Mouse (Mus musculus) kidney, adult 2 months (tissue): Measurements from ENCODE around the gene Gm44503. TPM values are rescaled to one million over a fixed set of nuclear protein-coding genes. Genes with fewer than 3 reads are reported as not detected.

Experiments
- DNase-seq: peaks from one replicate; pipeline ENCODE4 v3.0.0; 2021
- H3K27ac ChIP-seq: fragments of 200-500 bp; 2 replicates; pipeline ENCODE4 v1.5.1; 2012; ENCODE audit warnings: low read depth, low read length, control low read depth, inconsistent platforms; ENCODE audit not compliant: insufficient read depth
- H3K27me3 ChIP-seq: fragments of 200-500 bp; replicated peaks from 2 replicates; pipeline ENCODE4 v1.6.1; 2012; ENCODE audit warnings: mild to moderate bottlenecking, moderate library complexity, low read length, inconsistent platforms; ENCODE audit not compliant: control insufficient read depth, insufficient read depth
- H3K36me3 ChIP-seq: fragments of 200-500 bp; 2 replicates; pipeline ENCODE4 v1.6.1; 2012; ENCODE audit warnings: mild to moderate bottlenecking, moderate library complexity, low read length, inconsistent platforms; ENCODE audit not compliant: control insufficient read depth, insufficient read depth
- H3K4me1 ChIP-seq: fragments of 200-500 bp; 2 replicates; pipeline ENCODE4 v1.6.1; 2011; ENCODE audit warnings: low read length; ENCODE audit not compliant: control insufficient read depth, insufficient read depth
- H3K4me3 ChIP-seq: fragments of 200-500 bp; 2 replicates; pipeline ENCODE4 v1.5.1; 2011; ENCODE audit warnings: mild to moderate bottlenecking, low read depth, low read length, control low read depth; ENCODE audit not compliant: insufficient read depth
- CTCF ChIP-seq: fragments of 200-500 bp; conservative IDR thresholded peaks from 2 replicates; pipeline ENCODE4 v1.5.1; 2011; ENCODE audit warnings: low read depth, mild to moderate bottlenecking, control low read depth, low read length, moderate library complexity, mixed read lengths; ENCODE audit not compliant: insufficient read depth, insufficient read length
- POLR2A ChIP-seq: fragments of 200-500 bp; IDR thresholded peaks from one replicate; pipeline ENCODE4 v1.6.1; 2011; ENCODE audit warnings: low read depth, low read length, control low read depth
- WGBS: fragments of 180-500 bp; shearing (Covaris S2); methylation state at CpG from one replicate; pipeline ENCODE4 v1.1.7; 2018; 5-methylcytosine and 5-hydroxymethylcytosine counted together
- polyA plus RNA-seq: library from polyadenylated mRNA; depleted of rRNA; stranded (reverse); fragments of >200 nt; gene quantifications from 2 replicates; pipeline ENCODE4 v1.2.3, GENCODE M21; 2012

Gene Gm44503
- polyA plus RNA-seq, 1 experiment: not detected

DNA sequence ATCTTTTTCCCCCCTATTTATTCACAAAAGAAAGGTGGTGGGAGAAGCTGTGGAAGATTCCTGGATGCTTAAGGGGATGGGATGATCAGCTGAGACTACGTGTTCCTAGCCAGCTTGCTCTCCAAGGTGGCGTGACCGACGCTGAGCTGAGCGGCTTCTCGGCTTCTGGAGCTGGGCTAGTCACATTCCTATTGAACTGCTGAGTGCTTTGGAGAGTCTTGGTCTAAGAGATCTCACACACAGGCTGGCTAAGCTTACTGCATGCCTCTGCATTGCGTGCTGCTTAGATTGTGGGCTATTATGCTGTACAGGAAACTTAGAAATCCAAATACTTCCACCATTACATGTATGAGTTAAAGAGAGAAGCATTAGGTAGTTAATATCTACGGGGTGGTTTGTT, 45.4 kb downstream of the Gm44503 start:
- no peak overlapping the region for H3K4me3 ChIP-seq
- TF ChIP-seq POLR2A (no peak), CTCF (no peak)
- no peak overlapping the region for H3K27ac ChIP-seq
- WGBS: 90% methylated on average over 8 of the region's 8 CpGs
- no peaks in the 10 kb centered on the region for H3K27me3 ChIP-seq
- H3K4me1 ChIP-seq: no peaks in the 10 kb centered on the region
- no peak for DNase-seq
- peaks cover 4% of the 10 kb centered on the region for H3K36me3 ChIP-seq

DNA sequence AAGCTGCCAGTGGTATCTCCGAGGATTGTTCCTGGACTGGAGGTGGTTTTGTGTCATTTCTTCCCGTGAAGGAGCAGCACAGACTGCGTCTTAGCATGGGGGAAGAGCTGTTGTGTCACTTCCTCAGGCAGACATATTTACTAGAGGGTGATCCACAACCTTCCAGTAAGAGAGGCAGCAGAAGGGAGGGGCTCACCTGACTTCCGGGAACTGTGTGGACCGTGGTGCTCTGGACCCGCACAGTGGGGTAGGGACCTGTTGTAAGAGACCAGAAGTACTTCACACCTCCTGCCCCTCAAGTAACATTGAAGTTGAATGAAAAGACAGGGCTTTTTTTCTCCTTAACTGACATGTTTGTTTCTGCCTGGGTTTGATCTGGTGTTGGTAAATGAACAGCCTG, 46.5 kb downstream of the Gm44503 start:
- TF ChIP-seq CTCF: no peak
- no peak for TF ChIP-seq POLR2A
- Histone ChIP-seq H3K36me3 (peaks cover 4% of the 10 kb centered on the region), H3K27me3 (no peaks in the 10 kb centered on the region), H3K4me1 (no peaks in the 10 kb centered on the region), H3K27ac (no peak overlapping the region), H3K4me3 (no peak overlapping the region)
- DNase-seq: no peak
- WGBS: 82% methylated on average over 6 of the region's 6 CpGs

DNA sequence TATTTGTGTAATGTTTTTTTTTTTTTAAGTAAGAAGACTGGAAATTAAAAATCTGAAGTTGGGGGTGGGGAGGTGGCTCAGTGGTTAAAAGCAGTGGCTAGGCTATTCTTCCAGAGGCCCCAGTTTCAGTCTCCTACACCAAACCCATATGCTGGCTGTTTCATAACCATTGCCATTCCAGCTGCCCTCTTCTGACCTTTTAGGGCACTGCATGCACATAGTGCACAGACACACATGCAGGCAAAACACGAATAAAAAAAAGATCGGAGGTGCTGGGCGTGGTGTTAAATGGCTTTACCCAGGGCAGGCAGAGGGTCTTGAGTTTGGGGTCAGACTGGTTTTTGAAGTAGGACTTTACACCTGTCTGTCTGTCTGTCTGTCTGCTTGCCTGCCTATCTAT, 47.5 kb downstream of the Gm44503 start:
- Histone ChIP-seq H3K27me3 (no peaks in the 10 kb centered on the region), H3K36me3 (peaks cover 9% of the 10 kb centered on the region), H3K4me3 (no peak overlapping the region), H3K27ac (no peak overlapping the region), H3K4me1 (no peaks in the 10 kb centered on the region)
- DNase-seq: no peak
- 90% methylated on average over 3 of the region's 3 CpGs for WGBS
- TF ChIP-seq POLR2A (no peak), CTCF (0 out of 2 replicates have a peak, but pooled peaks have one; percentile 13)

DNA sequence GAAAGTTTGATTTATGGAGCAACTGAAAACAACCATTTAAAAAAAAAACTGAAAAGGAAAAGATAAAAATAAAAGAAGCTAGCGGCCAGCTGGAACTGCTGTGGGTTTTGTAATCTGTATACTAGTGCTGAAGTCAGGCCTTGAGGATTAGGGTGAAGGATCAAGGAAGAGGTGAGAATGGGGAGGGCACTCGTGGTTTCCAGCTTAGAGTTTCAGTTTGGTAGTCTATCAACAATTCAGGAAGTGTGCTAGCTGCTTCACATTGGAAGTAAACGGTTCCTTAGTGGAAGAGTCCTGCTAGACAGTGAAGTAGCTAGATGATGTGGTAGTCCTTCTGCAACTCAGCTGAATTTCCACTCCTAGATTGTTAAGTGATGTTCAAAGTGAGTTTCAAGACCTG, 49.7 kb downstream of the Gm44503 start:
- H3K27ac ChIP-seq: no peak overlapping the region
- no peaks in the 10 kb centered on the region for H3K4me1 ChIP-seq
- H3K4me3 ChIP-seq: no peak overlapping the region
- WGBS: 54% methylated on average over 3 of the region's 3 CpGs
- H3K36me3 ChIP-seq: peaks cover 16% of the 10 kb centered on the region
- H3K27me3 ChIP-seq: no peaks in the 10 kb centered on the region
- no peak for DNase-seq
- TF ChIP-seq CTCF (no peak), POLR2A (no peak)

DNA sequence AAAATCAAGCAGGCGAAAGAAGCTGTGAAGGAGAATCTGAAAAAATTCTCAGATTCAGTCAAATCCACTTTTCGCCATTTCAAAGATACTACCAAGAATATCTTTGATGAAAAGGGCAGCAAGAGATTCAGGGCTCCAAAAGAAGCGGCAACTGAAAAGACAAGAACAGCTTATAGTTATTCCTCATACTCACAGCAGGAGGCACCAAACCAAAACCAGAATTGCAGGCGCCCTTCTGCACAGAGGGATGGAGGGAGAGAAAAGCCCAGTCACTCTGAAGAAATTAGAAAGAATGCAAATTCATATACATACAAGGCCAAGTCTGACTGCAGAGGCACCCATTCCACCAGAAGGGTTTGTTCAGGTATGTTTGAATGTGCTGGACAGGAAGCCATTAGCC, 54.0 kb downstream of the Gm44503 start:
- Histone ChIP-seq H3K4me3 (no peak overlapping the region), H3K4me1 (no peaks in the 10 kb centered on the region), H3K27me3 (no peaks in the 10 kb centered on the region), H3K36me3 (peaks cover 12% of the 10 kb centered on the region), H3K27ac (no peak overlapping the region)
- DNase-seq: no peak
- 0 out of 2 replicates have a peak, but pooled peaks have one; percentile 1 for TF ChIP-seq CTCF
- no peak for TF ChIP-seq POLR2A
- WGBS: 90% methylated on average over 4 of the region's 4 CpGs

DNA sequence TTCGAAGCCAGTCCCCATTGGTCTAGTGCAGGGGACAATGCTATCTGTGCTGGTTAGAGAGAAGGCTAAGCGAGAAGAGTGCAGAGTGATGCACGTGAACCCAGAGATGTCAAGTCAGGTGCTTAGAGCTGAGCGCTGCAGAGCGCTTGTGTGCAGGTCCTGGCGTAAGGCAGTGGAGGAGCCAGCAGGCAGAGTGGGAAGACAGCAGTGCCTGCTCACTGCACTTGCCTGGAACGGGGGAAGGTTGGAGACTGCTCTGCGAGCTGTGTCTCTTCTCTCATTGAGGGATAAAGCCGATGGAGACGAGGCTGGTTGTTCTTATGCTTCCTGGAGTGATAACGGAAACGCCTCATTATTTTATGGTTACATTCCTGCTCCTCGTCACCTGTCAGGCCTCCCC, 56.1 kb downstream of the Gm44503 start:
- Histone ChIP-seq H3K36me3 (peaks cover 12% of the 10 kb centered on the region), H3K4me1 (no peaks in the 10 kb centered on the region), H3K27me3 (no peaks in the 10 kb centered on the region), H3K4me3 (no peak overlapping the region), H3K27ac (no peak overlapping the region)
- DNase-seq: no peak
- TF ChIP-seq CTCF (no peak), POLR2A (no peak)
- WGBS: 81% methylated on average over 13 of the region's 13 CpGs

DNA sequence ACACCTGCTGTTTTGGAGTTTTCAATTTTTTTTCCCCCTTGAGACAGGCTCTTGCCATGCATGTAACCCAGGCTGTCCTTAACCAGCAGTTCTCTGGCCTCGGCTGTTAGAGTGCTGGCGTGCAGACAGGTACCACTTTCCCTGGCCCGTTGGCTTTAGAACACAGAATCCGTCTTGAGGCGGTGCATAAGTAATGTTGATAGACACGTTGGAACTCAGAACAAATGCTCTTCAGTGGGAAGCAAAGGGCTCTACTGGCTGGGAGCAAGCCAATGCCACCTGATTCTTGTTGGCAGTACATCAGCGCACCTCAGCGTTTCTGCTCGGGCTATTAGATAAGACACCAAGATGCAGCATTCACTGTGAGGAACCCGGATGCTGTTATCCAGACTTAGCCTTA, 61.2 kb downstream of the Gm44503 start:
- no peak overlapping the region for H3K4me3 ChIP-seq
- H3K27ac ChIP-seq: no peak overlapping the region
- 85% methylated on average over 10 of the region's 10 CpGs for WGBS
- no peaks in the 10 kb centered on the region for H3K27me3 ChIP-seq
- no peaks in the 10 kb centered on the region for H3K4me1 ChIP-seq
- no peak for TF ChIP-seq CTCF
- TF ChIP-seq POLR2A: no peak
- H3K36me3 ChIP-seq: no peaks in the 10 kb centered on the region
- no peak for DNase-seq

DNA sequence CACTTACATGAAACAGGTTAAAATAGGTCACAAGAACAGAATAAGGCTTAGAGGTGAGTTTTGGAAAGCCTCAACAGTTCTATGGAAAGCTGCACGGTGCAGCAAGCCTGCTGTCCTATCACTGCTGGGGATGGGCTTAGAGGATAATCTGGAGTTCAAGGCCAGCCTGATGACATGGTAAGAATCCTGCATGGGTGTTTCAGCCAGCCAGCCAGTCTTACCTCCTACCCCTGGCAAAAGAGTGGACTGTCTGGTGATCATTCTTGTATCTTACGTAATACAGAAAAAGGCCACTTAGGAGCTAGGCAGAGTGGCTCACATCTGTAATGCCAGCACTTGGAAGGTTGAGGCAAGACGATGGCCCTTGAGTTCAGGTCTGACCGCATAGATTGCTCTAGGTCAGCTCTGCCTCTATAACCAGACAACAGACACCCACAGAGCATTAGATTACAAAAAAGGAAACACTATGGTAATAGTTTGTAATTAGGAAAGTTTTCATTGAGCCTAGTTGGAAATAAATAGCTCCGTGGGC, 62.0 kb downstream of the Gm44503 start:
- Histone ChIP-seq H3K27me3 (no peaks in the 10 kb centered on the region), H3K36me3 (no peaks in the 10 kb centered on the region), H3K27ac (no peak overlapping the region), H3K4me1 (no peaks in the 10 kb centered on the region), H3K4me3 (no peak overlapping the region)
- 92% methylated on average over 5 of the region's 5 CpGs for WGBS
- TF ChIP-seq POLR2A (no peak), CTCF (no peak)
- no peak for DNase-seq
